Mouse (Mus musculus): Measurements from ENCODE around the gene Gm20388.

GRCm38 (mm10) chr8:120724816-120725575, 814.4 kb downstream of the Gm20388 start:
- no peak for TF ChIP-seq CTCF (IDR thresholded peaks at IDR 0.05; ENCODE audit: low read depth, low read length)
- TF ChIP-seq POLR2A (IDR thresholded peaks at IDR 0.05; ENCODE audit: insufficient read depth, low read length), result no peak
- no peak for TF ChIP-seq EP300 (IDR thresholded peaks at IDR 0.05; ENCODE audit: insufficient read depth, low read depth, low read length)

Data from ES-Bruce4 (cell line).